Mouse (Mus musculus) hindbrain, embryonic 14.5 days (tissue): ENCODE measurements around the gene Adcy7. TPM values are rescaled to one million over a fixed set of nuclear protein-coding genes. Genes with fewer than 3 reads are reported as not detected.
A peak's percentile ranks its signal among the peaks of the same experiment; 100 is the strongest.

Experiments used
- ATAC-seq: fragments of 200-750 bp; cut with Nextera tagmentation; 2 replicates; pipeline ENCODE4 v1.8.0; 2017; ENCODE audit warnings: moderate number of reproducible peaks, mild to moderate bottlenecking, moderate TSS enrichment, moderate library complexity; ENCODE audit not compliant: low FRiP score
- DNase-seq: peaks from one replicate; pipeline ENCODE4 v3.0.0-alpha.2; 2015; ENCODE audit warnings: low spot score
- H3K27ac ChIP-seq: fragments of 300-500 bp; sonication (generic); 2 replicates; pipeline ENCODE4 v1.5.1; 2014; ENCODE audit warnings: mild to moderate bottlenecking, moderate library complexity
- H3K27me3 ChIP-seq: fragments of 300-500 bp; sonication (generic); 2 replicates; pipeline ENCODE4 v1.6.1; 2014; ENCODE audit warnings: mild to moderate bottlenecking, low read length, mixed read lengths; ENCODE audit not compliant: control insufficient read depth, insufficient read depth
- H3K36me3 ChIP-seq: fragments of 300-500 bp; sonication (generic); replicated peaks from 2 replicates; pipeline ENCODE4 v1.6.1; 2014; ENCODE audit not compliant: control insufficient read depth, insufficient read depth
- H3K4me1 ChIP-seq: fragments of 300-500 bp; sonication (generic); replicated peaks from 2 replicates; pipeline ENCODE4 v1.6.1; 2014; ENCODE audit warnings: antibody characterized with exemption, low read length, mixed read lengths; ENCODE audit not compliant: control insufficient read depth, insufficient read depth
- H3K4me2 ChIP-seq: fragments of 300-500 bp; sonication (generic); replicated peaks from 2 replicates; pipeline ENCODE4 v1.6.1; 2014; ENCODE audit warnings: mild to moderate bottlenecking, moderate library complexity
- H3K4me3 ChIP-seq: fragments of 300-500 bp; sonication (generic); replicated peaks from 2 replicates; pipeline ENCODE4 v1.5.1; 2014; ENCODE audit warnings: mild to moderate bottlenecking, low read length
- H3K9ac ChIP-seq: fragments of 300-500 bp; sonication (generic); 2 replicates; pipeline ENCODE4 v1.6.1; 2014
- H3K9me3 ChIP-seq: fragments of 300-500 bp; sonication (generic); 2 replicates; pipeline ENCODE4 v1.6.1; 2016; ENCODE audit warnings: low read length; ENCODE audit not compliant: control insufficient read depth
- WGBS: fragments of 180-500 bp; shearing (Covaris S2); extraction: QIAGEN DNeasy Blood & Tissue Kit; methylation state at CpG from one replicate; pipeline ENCODE4 v1.1.7; 2014; 5-methylcytosine and 5-hydroxymethylcytosine counted together
- polyA plus RNA-seq: library from polyadenylated mRNA; unstranded; fragments of >200 nt; fragmentation: Nextera tagmentation; extraction: Ambion mirVana; gene quantifications from 2 replicates; pipeline ENCODE4 v1.2.1, GENCODE M21; 2014

Adcy7 gene
- polyA plus RNA-seq, 1 experiment from 2014 or later = 4.9 TPM

DNA sequence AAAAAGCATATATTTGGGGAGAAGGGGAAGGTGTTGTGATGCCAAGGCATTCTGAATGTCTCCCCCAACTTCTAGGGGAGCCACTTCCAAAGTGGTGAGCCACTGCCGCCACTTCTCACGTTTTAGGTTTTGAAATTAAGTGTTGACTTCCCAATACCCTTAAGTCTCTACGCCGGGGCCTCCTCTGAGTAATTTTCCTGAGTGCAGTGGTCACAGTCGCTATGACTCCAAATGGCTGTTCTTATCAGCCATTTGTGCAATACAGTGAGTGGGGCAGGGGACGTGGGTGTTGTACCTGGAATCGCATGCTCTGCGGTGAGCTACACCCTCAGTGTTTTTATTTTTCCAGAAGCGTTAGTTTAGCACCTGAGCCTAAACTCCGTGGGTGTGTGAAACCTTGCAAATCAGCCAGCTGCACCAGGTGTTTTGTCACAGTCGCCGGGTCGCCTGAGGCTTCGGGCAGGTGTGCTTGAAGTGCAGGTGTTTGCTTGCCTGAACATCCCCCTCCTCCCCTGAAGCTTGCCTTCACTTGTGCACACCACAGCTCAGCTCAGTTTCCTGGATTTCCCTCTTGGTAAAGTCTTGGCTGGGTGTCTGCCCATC is 5.3 kb upstream of the Adcy7 start:
- Histone ChIP-seq H3K27me3 (peaks cover 3% of the 10 kb centered on the region; the same call in 1 of the 2 replicates), H3K4me3 (no peak overlapping the region), H3K27ac (no peak overlapping the region), H3K4me1 (no peaks in the 10 kb centered on the region), H3K4me2 (no peak overlapping the region), H3K36me3 (no peaks in the 10 kb centered on the region), H3K9ac (no peak overlapping the region), H3K9me3 (no peaks in the 10 kb centered on the region)
- DNase-seq (no peak), ATAC-seq (no peak)
- 90% methylated on average over 14 of the region's 14 CpGs for WGBS

DNA sequence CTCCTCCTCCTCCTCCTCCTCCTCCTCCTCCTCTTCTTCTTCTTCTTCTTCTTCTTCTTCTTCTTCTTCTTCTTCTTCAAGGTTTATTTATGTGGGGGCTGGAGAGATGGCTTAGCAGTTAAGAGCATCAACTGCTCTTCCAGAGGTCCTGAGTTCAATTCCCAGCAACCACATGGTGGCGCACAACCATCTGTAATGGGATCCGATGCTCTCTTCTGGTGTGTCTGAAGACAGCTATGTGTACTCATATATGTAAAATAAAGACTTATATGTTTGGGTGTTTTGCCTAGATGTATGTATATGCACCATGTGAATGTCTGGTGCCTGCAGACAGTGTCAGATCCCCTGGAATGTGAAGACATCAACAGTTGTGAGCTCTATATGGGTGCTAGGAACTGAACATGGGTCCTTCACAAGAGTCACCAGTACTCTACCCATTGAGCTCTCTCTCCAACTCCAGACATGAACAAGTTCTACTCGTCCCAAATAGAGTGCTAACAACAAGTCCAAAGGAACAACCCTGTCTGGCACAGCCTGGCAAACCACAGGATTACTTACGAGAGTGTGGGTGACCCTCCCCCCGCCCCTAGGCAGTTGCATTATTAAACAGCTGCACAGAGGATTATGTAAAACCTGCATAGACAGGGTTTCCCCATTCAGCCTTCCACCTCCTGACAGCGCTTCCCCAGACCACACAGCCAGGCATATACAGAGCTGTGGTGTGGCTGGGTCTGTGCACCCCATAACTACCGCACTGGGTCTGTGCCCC is 2.9 kb upstream of the Adcy7 start:
- H3K36me3 ChIP-seq = no peaks in the 10 kb centered on the region
- no peak for ATAC-seq

DNA sequence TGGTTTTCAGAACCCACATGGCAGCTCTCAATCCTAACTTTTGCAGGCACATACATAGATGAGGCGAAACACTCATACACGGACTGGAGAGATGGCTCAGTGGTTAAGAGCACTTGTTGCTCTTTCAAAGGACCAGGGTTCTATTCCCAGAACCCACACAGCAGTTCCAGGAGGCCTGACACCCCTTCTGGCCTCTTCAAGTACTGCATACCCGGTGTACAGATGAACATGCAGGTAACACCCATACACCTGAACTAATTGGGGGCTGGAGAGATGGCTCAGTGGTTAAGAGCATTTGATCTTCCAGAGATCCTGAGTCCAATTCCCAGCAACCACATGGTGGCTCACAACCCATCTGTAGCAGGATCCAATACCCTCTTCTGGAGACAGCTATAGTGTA is 2.1 kb upstream of the Adcy7 start:
- DNase-seq = no peak
- WGBS = 73% methylated on average over 3 of the region's 3 CpGs
- Histone ChIP-seq H3K4me2 (no peak overlapping the region), H3K36me3 (no peaks in the 10 kb centered on the region), H3K9ac (no peak overlapping the region), H3K4me1 (peaks cover 5% of the 10 kb centered on the region; the same call in 1 of the 2 replicates), H3K27me3 (peaks cover 19% of the 10 kb centered on the region), H3K27ac (no peak overlapping the region), H3K9me3 (no peaks in the 10 kb centered on the region), H3K4me3 (no peak overlapping the region)
- ATAC-seq = no peak

More for the DNA sequence above, 2.9 kb upstream of the Adcy7 start:
- 66% methylated on average over 7 of the region's 7 CpGs for WGBS
- Histone ChIP-seq H3K4me1 (peaks cover 5% of the 10 kb centered on the region; the same call in 1 of the 2 replicates), H3K4me3 (no peak overlapping the region), H3K27me3 (peaks cover 19% of the 10 kb centered on the region), H3K27ac (no peak overlapping the region), H3K9me3 (no peaks in the 10 kb centered on the region), H3K4me2 (no peak overlapping the region), H3K9ac (no peak overlapping the region)
- no peak for DNase-seq

DNA sequence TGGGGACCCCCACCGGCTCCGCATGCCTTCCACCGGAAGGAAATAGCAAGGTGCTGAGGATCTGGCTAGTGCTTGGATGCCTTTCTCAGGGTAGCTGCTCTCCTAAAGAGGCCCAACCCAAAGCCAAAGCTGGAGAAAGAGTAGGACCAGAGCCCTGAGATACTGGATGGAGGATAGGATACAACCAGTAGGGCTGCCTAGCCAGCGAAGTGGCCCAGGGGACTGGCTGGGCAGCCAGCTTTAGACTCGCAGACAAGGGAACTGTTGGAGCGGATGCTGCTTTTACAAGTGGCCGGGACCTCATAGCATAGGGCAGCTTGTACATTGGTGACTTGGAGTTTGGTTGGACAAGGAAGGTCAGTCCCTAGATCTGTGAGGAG is 838 bp downstream of the Adcy7 start:
- 70% methylated on average over 7 of the region's 7 CpGs for WGBS
- Histone ChIP-seq H3K36me3 (no peaks in the 10 kb centered on the region), H3K4me3 (peak overlapping the region; percentile 38), H3K27me3 (peaks cover 19% of the 10 kb centered on the region), H3K9me3 (no peaks in the 10 kb centered on the region), H3K27ac (no peak overlapping the region), H3K9ac (no peak overlapping the region; the same call in 1 of the 2 replicates), H3K4me2 (peak overlapping the region; percentile 80), H3K4me1 (peaks cover 5% of the 10 kb centered on the region; the same call in 1 of the 2 replicates)
- DNase-seq (no peak), ATAC-seq (no peak)

DNA sequence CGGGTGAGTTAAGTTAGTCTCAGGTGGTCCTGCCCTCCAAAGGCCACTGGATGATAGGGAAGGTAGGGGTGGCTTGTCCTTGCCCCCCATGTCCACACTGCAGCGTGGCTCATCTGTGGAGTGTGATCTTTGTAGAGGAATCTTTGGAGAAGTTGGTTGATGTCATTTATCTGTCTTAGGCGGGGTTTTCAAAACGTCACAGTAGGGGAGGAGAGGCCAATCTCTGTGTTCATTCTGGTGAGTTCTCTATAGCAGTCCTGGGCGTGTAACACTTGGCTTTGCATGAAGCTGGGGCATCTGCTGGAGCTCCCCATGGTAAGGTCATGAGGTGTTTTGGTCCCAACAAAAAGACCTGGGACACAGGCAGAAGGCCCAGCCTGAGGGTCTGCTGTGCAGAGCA is 1.9 kb downstream of the Adcy7 start:
- Histone ChIP-seq H3K36me3 (no peaks in the 10 kb centered on the region), H3K9me3 (no peaks in the 10 kb centered on the region), H3K4me1 (peaks cover 5% of the 10 kb centered on the region; the same call in 1 of the 2 replicates), H3K9ac (no peak overlapping the region), H3K27ac (no peak overlapping the region), H3K27me3 (peaks cover 19% of the 10 kb centered on the region), H3K4me3 (no peak overlapping the region), H3K4me2 (no peak overlapping the region)
- ATAC-seq (no peak), DNase-seq (no peak)
- 94% methylated on average over 5 of the region's 5 CpGs for WGBS

DNA sequence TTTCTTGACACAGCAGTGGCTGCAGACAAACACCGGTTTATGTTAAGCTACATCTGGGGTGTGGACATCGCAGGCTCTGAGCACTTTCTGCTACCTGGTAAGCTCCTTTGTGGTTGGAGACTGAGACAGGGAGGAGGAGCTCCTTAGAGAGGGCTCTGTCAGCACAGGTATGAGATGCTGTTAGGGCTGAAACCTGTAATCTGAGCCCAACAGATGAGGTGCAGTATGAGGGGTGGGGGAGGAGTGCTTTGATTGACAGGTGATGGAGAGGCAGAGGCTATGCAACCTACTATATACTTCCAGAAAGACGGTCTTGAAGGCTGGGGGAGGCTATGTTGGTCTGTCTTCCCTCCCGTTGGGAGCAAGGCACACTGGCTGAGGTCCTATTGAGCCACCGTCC is 7.0 kb downstream of the Adcy7 start:
- H3K4me3 ChIP-seq = no peak overlapping the region
- no peak overlapping the region for H3K9ac ChIP-seq
- H3K4me1 ChIP-seq = no peaks in the 10 kb centered on the region
- H3K27me3 ChIP-seq = no peaks in the 10 kb centered on the region
- ATAC-seq (no peak), DNase-seq (no peak)
- WGBS = 70% methylated on average over 5 of the region's 5 CpGs
- H3K36me3 ChIP-seq = no peaks in the 10 kb centered on the region
- no peaks in the 10 kb centered on the region for H3K9me3 ChIP-seq
- H3K4me2 ChIP-seq = no peak overlapping the region
- no peak overlapping the region for H3K27ac ChIP-seq

DNA sequence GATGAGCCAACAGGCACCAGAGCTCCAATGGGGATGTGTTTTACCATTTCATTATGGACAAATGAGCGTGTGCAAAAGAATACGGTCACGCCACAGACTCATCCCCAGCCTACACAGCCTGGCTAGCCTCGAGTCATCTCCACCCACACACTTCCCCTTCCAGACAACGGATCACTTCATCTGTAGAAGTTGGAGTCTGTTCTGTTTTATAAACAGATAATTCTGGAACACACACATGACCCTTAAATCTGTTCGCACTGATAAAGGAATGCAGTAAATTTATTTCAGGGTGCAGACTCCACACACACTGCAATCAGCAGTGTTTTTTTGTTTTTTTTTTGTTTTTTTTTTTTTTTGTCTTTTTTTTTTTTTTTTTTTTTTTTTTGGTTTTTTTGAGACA is 7.5 kb downstream of the Adcy7 start:
- H3K27me3 ChIP-seq = no peaks in the 10 kb centered on the region
- WGBS = 89% methylated on average over 6 of the region's 6 CpGs
- no peaks in the 10 kb centered on the region for H3K9me3 ChIP-seq
- ATAC-seq (no peak), DNase-seq (no peak)
- no peaks in the 10 kb centered on the region for H3K36me3 ChIP-seq
- no peak overlapping the region for H3K4me3 ChIP-seq
- no peak overlapping the region for H3K27ac ChIP-seq
- H3K9ac ChIP-seq = no peak overlapping the region
- no peak overlapping the region for H3K4me2 ChIP-seq
- no peaks in the 10 kb centered on the region for H3K4me1 ChIP-seq

DNA sequence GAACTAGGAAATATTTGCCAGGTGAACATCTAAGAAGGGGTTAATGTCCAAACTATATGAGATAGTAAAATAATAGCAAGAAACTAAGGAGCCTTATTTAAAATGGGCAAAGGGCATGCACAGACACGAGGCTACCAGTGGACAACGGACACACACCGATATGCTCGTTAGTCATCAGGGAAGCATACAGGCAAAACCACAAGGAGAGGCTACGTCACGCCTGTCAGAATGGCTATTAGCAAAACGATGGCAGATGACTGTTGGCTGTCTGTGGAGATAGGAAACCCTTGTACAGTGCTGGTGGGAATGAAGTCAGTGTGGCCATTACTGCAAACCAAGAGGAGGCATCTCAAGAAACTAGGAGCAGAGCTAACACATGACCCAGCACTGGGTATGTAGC is 8.7 kb downstream of the Adcy7 start:
- no peak overlapping the region for H3K9ac ChIP-seq
- no peak overlapping the region for H3K4me2 ChIP-seq
- no peak overlapping the region for H3K27ac ChIP-seq
- H3K4me3 ChIP-seq = no peak overlapping the region
- no peak for DNase-seq
- H3K4me1 ChIP-seq = no peaks in the 10 kb centered on the region
- ATAC-seq = no peak
- no peaks in the 10 kb centered on the region for H3K27me3 ChIP-seq
- no peaks in the 10 kb centered on the region for H3K36me3 ChIP-seq
- WGBS = 80% methylated on average over 7 of the region's 7 CpGs
- H3K9me3 ChIP-seq = no peaks in the 10 kb centered on the region

DNA sequence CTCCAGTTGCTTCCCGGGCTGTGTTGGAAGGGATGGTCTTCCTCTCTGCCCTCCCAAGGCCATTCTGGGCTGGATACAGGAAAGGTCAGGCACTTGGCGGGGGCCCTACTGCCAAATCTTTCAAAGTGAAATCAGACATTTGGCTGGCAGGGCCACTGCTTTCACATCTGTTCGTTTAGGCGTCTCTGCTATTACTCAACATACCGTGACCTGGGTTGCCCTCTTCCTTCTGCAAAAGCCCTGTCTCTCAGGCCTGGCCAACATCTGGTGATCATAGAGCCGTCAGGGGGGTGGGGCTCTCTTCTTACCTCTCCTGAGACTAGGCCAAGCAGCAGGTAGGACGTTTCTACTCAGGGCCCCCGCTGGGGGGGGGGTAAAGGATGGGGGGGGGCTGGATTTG is 10.5 kb downstream of the Adcy7 start:
- H3K36me3 ChIP-seq = no peaks in the 10 kb centered on the region
- H3K4me2 ChIP-seq = no peak overlapping the region
- H3K9ac ChIP-seq = no peak overlapping the region
- H3K9me3 ChIP-seq = no peaks in the 10 kb centered on the region
- 49% methylated on average over 8 of the region's 8 CpGs for WGBS
- ATAC-seq = no peak
- no peak for DNase-seq
- no peaks in the 10 kb centered on the region for H3K4me1 ChIP-seq
- no peaks in the 10 kb centered on the region for H3K27me3 ChIP-seq
- no peak overlapping the region for H3K4me3 ChIP-seq
- H3K27ac ChIP-seq = no peak overlapping the region
